In the genomic region with DNA sequence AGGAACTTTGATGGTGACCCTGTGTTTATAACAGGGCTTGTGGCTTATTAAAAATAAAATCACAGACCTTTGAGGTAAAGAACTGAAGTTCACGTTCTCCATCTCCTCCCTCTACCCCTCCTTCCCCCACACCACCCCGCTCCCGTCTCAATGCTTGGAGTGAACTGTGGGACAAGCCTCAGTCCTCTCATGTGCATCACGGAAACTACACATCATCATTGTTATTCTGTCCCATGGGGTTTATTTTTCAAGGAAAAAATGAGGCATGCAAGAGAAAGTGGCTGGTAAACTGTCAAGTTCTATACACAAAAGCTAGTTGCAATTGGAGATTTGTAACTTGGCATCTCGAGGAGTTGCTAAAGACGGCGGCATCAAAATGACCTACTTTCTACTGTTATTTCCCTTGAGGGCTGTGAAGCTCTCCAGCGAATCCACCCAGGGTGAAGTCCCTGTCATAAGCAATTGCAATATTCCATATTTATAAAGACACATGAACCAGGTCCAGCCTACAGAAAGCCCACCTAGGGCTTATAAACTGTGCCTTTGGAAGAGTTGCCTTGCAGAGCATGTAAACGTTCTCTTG, we compare ENCODE assay signal across 29 mouse cellular contexts.
DNase-seq lines count a peak whose midpoint lies in the region; ATAC-seq and TF ChIP-seq lines count a peak whose summit lies in the region.
"Had no signal": no experiment of that assay in that cellular context is flagged by ENCODE, and none has a peak within 500 bp of the region (broad histone marks: within the 10 kb centered on the region; RNA-seq: fewer than 3 reads in every experiment).

No protein-coding gene starts in this region.

- ATAC-seq in forebrain, embryonic 16.5 days, result no peak
- ATAC-seq: activated CD4-positive, CD25-positive, alpha-beta regulatory T cell, adult 4 months; forebrain, embryonic 14.5 days; hindbrain, embryonic 16.5 days; intestine, embryonic 15.5 days had no signal

- no peak overlapping the region for H3K9ac ChIP-seq in CH12.LX (ENCODE audit: insufficient read depth, low read depth)
- no peak overlapping the region for H3K9ac ChIP-seq in forebrain, embryonic 16.5 days (replicated peaks; ENCODE audit: low read depth, low read length)
- H3K9ac ChIP-seq: embryonic facial prominence, embryonic 12.5 days; embryonic facial prominence, embryonic 15.5 days; heart, embryonic 12.5 days; heart, embryonic 15.5 days; hindbrain, embryonic 13.5 days; intestine, embryonic 15.5 days had no signal

- TF ChIP-seq RAD21 in CH12.LX (IDR thresholded peaks at IDR 0.05; ENCODE audit: low read depth, low read length), result no peak

- no peaks in the 10 kb centered on the region for H3K79me2 ChIP-seq in CH12.LX (replicated peaks; ENCODE audit: control insufficient read depth, extremely low read depth, insufficient read depth, poor library complexity, severe bottlenecking)

- no peak overlapping the region for H3K4me3 ChIP-seq in heart, embryonic 10.5 days
- H3K4me3 ChIP-seq in lung, adult 2 months (replicated peaks; ENCODE audit: extremely low read depth, low read depth, low read length), result no peak overlapping the region
- no peak overlapping the region for H3K4me3 ChIP-seq in CH12.LX (replicated peaks in 1 of 3; ENCODE audit: low read depth in 2 of 3, low read length in 2 of 3, poor library complexity in 1 of 3)
- no peak overlapping the region for H3K4me3 ChIP-seq in forebrain, embryonic 16.5 days (replicated peaks; ENCODE audit: low read length)
- H3K4me3 ChIP-seq: embryonic facial prominence, embryonic 12.5 days; embryonic facial prominence, embryonic 15.5 days; heart, embryonic 12.5 days; heart, embryonic 15.5 days; hindbrain, embryonic 10.5 days; hindbrain, embryonic 13.5 days; intestine, embryonic 15.5 days had no signal

- no peaks in the 10 kb centered on the region for H3K27me3 ChIP-seq in heart, embryonic 10.5 days (ENCODE audit: insufficient read depth, poor library complexity, severe bottlenecking)
- no peaks in the 10 kb centered on the region for H3K27me3 ChIP-seq in CH12.LX (replicated peaks)
- H3K27me3 ChIP-seq in forebrain, embryonic 16.5 days (replicated peaks; ENCODE audit: control insufficient read depth, insufficient read depth, low read length), result no peaks in the 10 kb centered on the region
- H3K27me3 ChIP-seq: embryonic facial prominence, embryonic 12.5 days; embryonic facial prominence, embryonic 15.5 days; heart, embryonic 12.5 days; heart, embryonic 15.5 days; intestine, embryonic 15.5 days had no signal

- 81% methylated on average over 9 of the region's 9 CpGs for WGBS in heart, embryonic 10.5 days
- 72% methylated on average over 9 of the region's 9 CpGs for WGBS in lung, adult 2 months
- WGBS in forebrain, embryonic 16.5 days, result 85% methylated on average over 9 of the region's 9 CpGs

- H3K36me3 ChIP-seq in heart, embryonic 10.5 days, result no peaks in the 10 kb centered on the region
- H3K36me3 ChIP-seq in CH12.LX (replicated peaks in 1 of 2; ENCODE audit: control insufficient read depth in 1 of 2, insufficient read depth in 1 of 2, low read length in 1 of 2), result no peaks in the 10 kb centered on the region
- no peaks in the 10 kb centered on the region for H3K36me3 ChIP-seq in forebrain, embryonic 16.5 days (ENCODE audit: control insufficient read depth, insufficient read depth)
- H3K36me3 ChIP-seq: embryonic facial prominence, embryonic 12.5 days; embryonic facial prominence, embryonic 15.5 days; G1E; heart, embryonic 12.5 days; heart, embryonic 15.5 days; hindbrain, embryonic 10.5 days; hindbrain, embryonic 13.5 days; intestine, embryonic 15.5 days had no signal

- peak; percentile 91 for DNase-seq in heart, adult 11 months
- DNase-seq in heart, embryonic 10.5 days (ENCODE audit: low spot score), result no peak
- DNase-seq in lung, postnatal 10 days, result peak; percentile 70
- no peak for DNase-seq in lung, adult 2 months
- no peak for DNase-seq in CH12.LX (ENCODE audit: extremely low read depth)
- DNase-seq in NIH3T3 (ENCODE audit: low read depth), result peak; percentile 60
- no peak for DNase-seq in kidney, adult 18-20 months
- DNase-seq: adrenal gland, adult 8-10 months; adrenal gland, postnatal 25 days; cerebellum, adult 11-12 months; cerebellum, adult 8-10 months; cerebellum, postnatal 10 days; cerebellum, postnatal 36 days; gastrocnemius, postnatal 10 days; gastrocnemius, postnatal 36 days; heart, postnatal 10 days; heart, postnatal 36 days had no signal

- H3K4me2 ChIP-seq in CH12.LX (ENCODE audit: insufficient read depth, low read depth, poor library complexity, severe bottlenecking), result peak overlapping the region; percentile 40
- no peak overlapping the region for H3K4me2 ChIP-seq in forebrain, embryonic 16.5 days (ENCODE audit: low read length)
- H3K4me2 ChIP-seq: embryonic facial prominence, embryonic 12.5 days; embryonic facial prominence, embryonic 15.5 days; heart, embryonic 12.5 days; heart, embryonic 15.5 days; hindbrain, embryonic 13.5 days; intestine, embryonic 15.5 days had no signal

- no peak for TF ChIP-seq POLR2A in lung, adult 2 months (IDR thresholded peaks at IDR 0.05; ENCODE audit: borderline replicate concordance, extremely low read depth, low read depth, low read length)
- no peak for TF ChIP-seq POLR2A in CH12.LX (IDR thresholded peaks at IDR 0.05; ENCODE audit: low read depth, low read length)

- H3K4me1 ChIP-seq in heart, embryonic 10.5 days, result peaks cover 30% of the 10 kb centered on the region
- peaks cover 8% of the 10 kb centered on the region for H3K4me1 ChIP-seq in lung, adult 2 months (ENCODE audit: control insufficient read depth, insufficient read depth, low read length)
- H3K4me1 ChIP-seq in CH12.LX (ENCODE audit: control insufficient read depth in 1 of 2, insufficient read depth in 2 of 2), result peaks cover 6 to 38% of the 10 kb centered on the region in 2 experiments; a peak in 3 of 4 replicates
- H3K4me1 ChIP-seq in forebrain, embryonic 16.5 days (replicated peaks; ENCODE audit: control insufficient read depth, insufficient read depth, low read length), result peaks cover 12% of the 10 kb centered on the region

- in situ Hi-C loops in CH12.LX (cut with MboI; ENCODE audit: low pct_ligation_motif_present, low pct_unique_long_range_greater_than_20kb, low sequenced_read_pairs), result no loop called here

- H3K27ac ChIP-seq in heart, embryonic 10.5 days, result no peak overlapping the region
- no peak overlapping the region for H3K27ac ChIP-seq in CH12.LX (ENCODE audit: insufficient read depth, low read depth)
- H3K27ac ChIP-seq in forebrain, embryonic 16.5 days (ENCODE audit: low read length), result no peak overlapping the region
- H3K27ac ChIP-seq: embryonic facial prominence, embryonic 12.5 days; embryonic facial prominence, embryonic 15.5 days; heart, embryonic 15.5 days; hindbrain, embryonic 10.5 days; hindbrain, embryonic 13.5 days; intestine, embryonic 15.5 days had no signal

- no peaks in the 10 kb centered on the region for H3K9me3 ChIP-seq in heart, embryonic 10.5 days
- H3K9me3 ChIP-seq in CH12.LX (replicated peaks; ENCODE audit: low read length), result no peaks in the 10 kb centered on the region
- H3K9me3 ChIP-seq in forebrain, embryonic 16.5 days (ENCODE audit: control insufficient read depth, low read length), result no peaks in the 10 kb centered on the region
- H3K9me3 ChIP-seq: embryonic facial prominence, embryonic 12.5 days; embryonic facial prominence, embryonic 15.5 days; heart, embryonic 12.5 days; heart, embryonic 15.5 days; hindbrain, embryonic 10.5 days; hindbrain, embryonic 13.5 days; intestine, embryonic 15.5 days had no signal

- TF ChIP-seq CTCF in lung, adult 2 months (IDR thresholded peaks at IDR 0.05; ENCODE audit: insufficient read depth, low read length), result no peak
- TF ChIP-seq CTCF in CH12.LX (conservative IDR thresholded peaks at IDR 0.05 in 1 of 2, IDR thresholded peaks at IDR 0.05 in 1 of 2; ENCODE audit: low read depth in 2 of 2, low read length in 2 of 2), result no peak

- peak; percentile 53 for TF ChIP-seq EP300 in CH12.LX (IDR thresholded peaks at IDR 0.05; ENCODE audit: low read length)

- dilution Hi-C loops in CH12.LX (cut with MboI; ENCODE audit: extremely low pct_ligation_motif_present, extremely low pct_unique_long_range_greater_than_20kb, low sequenced_read_pairs), result no loop called here

TF ChIP-seq in CH12.LX, 34 proteins besides CTCF, POLR2A, EP300 and RAD21:
- TF ChIP-seq USF1 (IDR thresholded peaks at IDR 0.05; ENCODE audit: low read depth, low read length), result no peak
- TF ChIP-seq ZKSCAN1 (IDR thresholded peaks at IDR 0.05; ENCODE audit: borderline replicate concordance, low read depth, low read length), result no peak
- TF ChIP-seq ETS1 (conservative IDR thresholded peaks at IDR 0.05; ENCODE audit: low read depth, low read length), result peak; percentile 82
- TF ChIP-seq BHLHE40 (IDR thresholded peaks at IDR 0.05; ENCODE audit: low read depth, low read length), result no peak
- TF ChIP-seq MXI1 (IDR thresholded peaks at IDR 0.05; ENCODE audit: low read depth, low read length), result no peak
- peak; percentile 76 for TF ChIP-seq JUND (conservative IDR thresholded peaks at IDR 0.05; ENCODE audit: low read depth, low read length)
- no peak for TF ChIP-seq UBTF (IDR thresholded peaks at IDR 0.05; ENCODE audit: low read depth, low read length)
- no peak for TF ChIP-seq MAFK (IDR thresholded peaks at IDR 0.05; ENCODE audit: insufficient replicate concordance, low read length)
- no peak for TF ChIP-seq POLR2AphosphoS2 (IDR thresholded peaks at IDR 0.05; ENCODE audit: low read depth, low read length)
- TF ChIP-seq MAX (IDR thresholded peaks at IDR 0.05; ENCODE audit: low read length), result no peak
- no peak for TF ChIP-seq NRF1 (IDR thresholded peaks at IDR 0.05; ENCODE audit: low read depth, low read length)
- TF ChIP-seq ZMIZ1 (IDR thresholded peaks at IDR 0.05; ENCODE audit: low read depth, low read length), result no peak
- no peak for TF ChIP-seq TCF12 (IDR thresholded peaks at IDR 0.05; ENCODE audit: low read depth, low read length)
- TF ChIP-seq USF2 (conservative IDR thresholded peaks at IDR 0.05; ENCODE audit: low read depth, low read length), result no peak
- no peak for TF ChIP-seq ZNF384 (IDR thresholded peaks at IDR 0.05; ENCODE audit: low read depth, low read length)
- peak; percentile 74 for TF ChIP-seq JUN (IDR thresholded peaks at IDR 0.05; ENCODE audit: insufficient read depth, low read depth, low read length)
- no peak for TF ChIP-seq GABPA (IDR thresholded peaks at IDR 0.05; ENCODE audit: insufficient replicate concordance, low read depth, low read length)
- TF ChIP-seq SMC3 (IDR thresholded peaks at IDR 0.05; ENCODE audit: low read depth, low read length), result no peak

Comparison
In these comparisons a context has a peak if more than half of its experiments do, and no peak if none do; other contexts are left out.
1. DNase-seq: peak in heart, adult 11 months (single experiment), lung, postnatal 10 days (single experiment) and NIH3T3 (single experiment); none in heart, embryonic 10.5 days (single experiment), lung, adult 2 months (single experiment), CH12.LX (single experiment) and kidney, adult 18-20 months (single experiment).